Mouse (Mus musculus) CH12.LX (cell line): ENCODE data around the gene Hhip.

ENCODE experiments used
- BHLHE40 ChIP-seq: IDR thresholded peaks from 2 replicates; pipeline ENCODE4 v1.6.1; 2011; ENCODE audit warnings: mild to moderate bottlenecking, low read depth, low read length, improper control_type of control experiment
- CHD1 ChIP-seq: IDR thresholded peaks from 2 replicates; pipeline ENCODE4 v1.6.1; 2012; ENCODE audit warnings: low read depth, low read length, improper control_type of control experiment, inconsistent platforms
- CTCF ChIP-seq, 2 experiments: IDR thresholded peaks in 1 of 2; conservative IDR thresholded peaks in 1 of 2; 2 replicates each; pipeline ENCODE4 v1.5.1; 2011 to 2012; ENCODE audit warnings: low read depth in 2 of 2, low read length in 2 of 2, improper control_type of control experiment in 1 of 2, inconsistent platforms in 1 of 2, mild to moderate bottlenecking in 1 of 2, moderate library complexity in 1 of 2
- E2F4 ChIP-seq: IDR thresholded peaks from 2 replicates; pipeline ENCODE4 v1.6.1; 2011; ENCODE audit warnings: low read depth, low read length, improper control_type of control experiment; ENCODE audit not compliant: insufficient replicate concordance
- EP300 ChIP-seq: IDR thresholded peaks from 2 replicates; pipeline ENCODE4 v1.6.1; 2011; ENCODE audit warnings: low read length, improper control_type of control experiment
- HCFC1 ChIP-seq: IDR thresholded peaks from 2 replicates; pipeline ENCODE4 v1.6.1; 2012; ENCODE audit warnings: low read depth, mild to moderate bottlenecking, inconsistent platforms, low read length, improper control_type of control experiment
- IRF4 ChIP-seq: IDR thresholded peaks from 2 replicates; pipeline ENCODE4 v1.6.1; 2014; ENCODE audit warnings: low read depth, mild to moderate bottlenecking, inconsistent platforms, low read length, improper control_type of control experiment
- JUND ChIP-seq: conservative IDR thresholded peaks from 2 replicates; pipeline ENCODE4 v1.6.1; 2011; ENCODE audit warnings: low read depth, low read length, improper control_type of control experiment
- MAFK ChIP-seq: IDR thresholded peaks from 2 replicates; pipeline ENCODE4 v1.6.1; 2011; ENCODE audit warnings: low read length, improper control_type of control experiment; ENCODE audit not compliant: insufficient replicate concordance
- MYC ChIP-seq: IDR thresholded peaks from 2 replicates; pipeline ENCODE4 v1.6.1; 2011; ENCODE audit warnings: low read depth, mild to moderate bottlenecking, improper control_type of control experiment, low read length
- NRF1 ChIP-seq: IDR thresholded peaks from 2 replicates; pipeline ENCODE4 v1.6.1; 2014; ENCODE audit warnings: low read depth, mild to moderate bottlenecking, inconsistent platforms, low read length, improper control_type of control experiment, moderate library complexity
- POLR2A ChIP-seq: IDR thresholded peaks from 2 replicates; pipeline ENCODE4 v1.6.1; 2011; ENCODE audit warnings: low read depth, mild to moderate bottlenecking, improper control_type of control experiment, low read length
- SMC3 ChIP-seq: IDR thresholded peaks from 2 replicates; pipeline ENCODE4 v1.6.1; 2011; ENCODE audit warnings: low read depth, low read length, improper control_type of control experiment
- USF1 ChIP-seq: IDR thresholded peaks from 2 replicates; pipeline ENCODE4 v1.6.1; 2014; ENCODE audit warnings: low read depth, mild to moderate bottlenecking, inconsistent platforms, low read length, improper control_type of control experiment

DNA sequence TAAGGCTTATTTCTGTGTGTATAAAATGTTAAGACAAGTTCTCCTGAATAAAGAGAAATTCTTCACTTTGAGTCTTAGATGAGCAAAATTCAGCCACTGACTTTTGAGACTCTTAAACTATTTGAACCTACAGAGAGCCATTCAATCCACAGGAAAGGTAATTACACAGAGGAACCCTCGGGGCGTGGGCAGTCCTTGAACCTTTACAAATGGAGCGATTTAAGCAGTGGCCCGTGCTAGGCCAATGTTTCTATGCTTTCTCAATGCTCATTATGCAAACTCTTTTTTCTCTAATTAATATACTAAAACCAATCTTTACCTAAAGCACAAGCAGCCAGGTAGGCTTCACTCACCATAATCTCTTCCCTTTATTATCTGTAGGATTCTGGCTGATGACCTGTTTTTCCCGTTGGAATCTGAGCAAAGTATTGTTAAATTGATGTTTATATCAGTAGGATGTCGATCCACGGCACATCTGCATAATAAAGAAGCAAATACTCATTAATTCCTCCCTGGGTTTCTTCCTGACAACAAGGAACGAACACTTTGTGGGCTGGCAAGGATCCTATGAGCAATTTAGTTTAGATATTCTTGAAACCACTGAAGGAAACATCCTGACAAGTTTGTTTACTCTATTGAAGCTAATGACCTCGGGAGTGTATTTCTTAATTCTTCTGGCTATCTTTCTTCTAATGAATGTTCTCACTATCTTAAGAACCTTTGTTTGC, 65.5 kb downstream of the Hhip start:
- no peak for TF ChIP-seq BHLHE40
- no peak for TF ChIP-seq CTCF (conservative IDR thresholded peaks at IDR 0.05 in 1 of 2, IDR thresholded peaks at IDR 0.05 in 1 of 2; ENCODE audit: low read depth in 2 of 2, low read length in 2 of 2)
- no peak for TF ChIP-seq NRF1
- no peak for TF ChIP-seq USF1
- TF ChIP-seq JUND = no peak
- no peak for TF ChIP-seq HCFC1
- TF ChIP-seq MYC = no peak
- TF ChIP-seq EP300 = no peak
- TF ChIP-seq SMC3 = no peak
- TF ChIP-seq MAFK = no peak
- no peak for TF ChIP-seq E2F4
- TF ChIP-seq CHD1 = no peak
- TF ChIP-seq POLR2A = no peak
- TF ChIP-seq IRF4 = no peak
